Mouse (Mus musculus) cerebellum, adult 9-10 months (tissue): ENCODE measurements around the gene Ccnl1.

Experiments
- DNase-seq: peaks from one replicate; pipeline ENCODE4 v3.0.0; 2022

The Ccnl1 gene

GRCm38 (mm10) chr3:65958102-65958839, at the start of gene Ccnl1:
Gene Ccnl1, minus strand, starts transcription at chr3:65958249.
- peak; percentile 93 for DNase-seq

GRCm38 (mm10) chr3:66004989-66005388, 46.9 kb upstream of the Ccnl1 start:
- no peak for DNase-seq

GRCm38 (mm10) chr3:66004220-66004951, 46.3 kb upstream of the Ccnl1 start:
- DNase-seq, result no peak

- no peak for DNase-seq
These were observed 42.4 kb upstream of the Ccnl1 start for GRCm38 (mm10) chr3:66000400-66000799.

- no peak for DNase-seq
These were observed 39.4 kb upstream of the Ccnl1 start for GRCm38 (mm10) chr3:65997360-65998008.

- peak; percentile 45 for DNase-seq
These were observed 34.6 kb upstream of the Ccnl1 start for GRCm38 (mm10) chr3:65992395-65993340.

- peak; percentile 76 for DNase-seq
These were observed 33.1 kb upstream of the Ccnl1 start for GRCm38 (mm10) chr3:65990957-65991646.

GRCm38 (mm10) chr3:65990524-65990923, 32.5 kb upstream of the Ccnl1 start:
- DNase-seq, result no peak

GRCm38 (mm10) chr3:65988711-65989495, 30.9 kb upstream of the Ccnl1 start:
- no peak for DNase-seq

- DNase-seq, result no peak
These were observed 18.2 kb upstream of the Ccnl1 start for GRCm38 (mm10) chr3:65976296-65976695.

GRCm38 (mm10) chr3:65975317-65975716, 17.3 kb upstream of the Ccnl1 start:
- DNase-seq, result peak; percentile 71

GRCm38 (mm10) chr3:65974232-65975058, 16.4 kb upstream of the Ccnl1 start:
- peak; percentile 99 for DNase-seq

- no peak for DNase-seq
These were observed 15.6 kb upstream of the Ccnl1 start for GRCm38 (mm10) chr3:65973501-65974231.

- no peak for DNase-seq
These were observed 11.1 kb upstream of the Ccnl1 start for GRCm38 (mm10) chr3:65969196-65969595.

- DNase-seq, result no peak
These were observed 8.3 kb upstream of the Ccnl1 start for GRCm38 (mm10) chr3:65966360-65966759.

- DNase-seq, result no peak
These were observed 4.4 kb upstream of the Ccnl1 start for GRCm38 (mm10) chr3:65962270-65962930.

- DNase-seq, result no peak
These were observed 2.4 kb upstream of the Ccnl1 start for GRCm38 (mm10) chr3:65960291-65960945.

- DNase-seq, result no peak
These were observed 1.5 kb upstream of the Ccnl1 start for GRCm38 (mm10) chr3:65959416-65960001.
